Mouse (Mus musculus): Measurements from ENCODE around the gene Sf3b5.

Gene Sf3b5

DNA sequence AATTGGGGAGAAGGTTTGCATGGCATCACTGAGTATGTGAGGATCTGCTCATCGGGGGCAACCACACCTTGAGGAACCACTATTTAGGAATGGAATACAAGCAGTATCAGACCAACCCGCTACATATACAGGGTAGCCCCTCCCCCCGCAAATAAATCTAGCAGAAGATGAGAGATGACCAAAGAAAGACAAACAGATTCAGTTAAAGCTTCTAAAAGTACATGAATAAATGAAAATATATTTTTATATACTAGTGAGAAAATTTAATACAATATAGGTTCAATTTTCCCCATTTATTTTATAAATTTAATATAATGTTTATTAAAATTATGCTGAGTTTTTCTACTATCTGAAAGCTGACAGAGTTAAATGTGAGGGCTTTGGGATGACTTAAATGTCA lies at the start of gene Sf3b5:
Sf3b5 (plus strand) TSS at position 301 of the 400 bp plus-strand sequence.
- in situ Hi-C loops (cut with MboI; ENCODE audit: low pct_unique_long_range_greater_than_20kb in 1 of 2, low sequenced_read_pairs in 2 of 2, unreplicated experiment in 1 of 2) = no loop called here

DNA sequence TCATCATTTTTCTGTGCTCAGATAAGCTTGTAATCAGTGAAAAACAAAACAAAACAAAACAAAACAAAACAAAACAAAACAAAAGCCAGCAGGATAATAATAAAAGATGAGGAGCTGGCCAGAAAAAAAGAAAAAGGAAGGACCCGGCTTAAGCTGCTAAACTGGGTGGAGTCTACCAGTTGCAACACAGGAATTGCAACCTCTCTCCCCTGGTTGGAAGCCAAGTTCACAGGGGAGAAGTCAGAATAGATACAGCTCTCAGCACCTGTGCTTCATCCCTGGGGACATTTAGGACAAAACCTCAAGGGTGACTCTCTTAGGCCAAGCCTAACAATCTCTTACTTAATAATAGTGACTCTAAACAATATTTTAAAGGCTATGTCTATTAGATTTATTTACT lies 49.3 kb upstream of the Sf3b5 start:
- in situ Hi-C loops (cut with MboI; ENCODE audit: low pct_unique_long_range_greater_than_20kb in 1 of 2, low sequenced_read_pairs in 2 of 2, unreplicated experiment in 1 of 2) = no loop called here

GRCm38 (mm10) chr10:12957271-12957670 lies 47.9 kb upstream of the Sf3b5 start:
- in situ Hi-C loops (cut with MboI; ENCODE audit: low pct_unique_long_range_greater_than_20kb in 1 of 2, low sequenced_read_pairs in 2 of 2, unreplicated experiment in 1 of 2) = no loop called here

- in situ Hi-C loops (cut with MboI; ENCODE audit: low pct_unique_long_range_greater_than_20kb in 1 of 2, low sequenced_read_pairs in 2 of 2, unreplicated experiment in 1 of 2) = no loop called here
These were observed 43.6 kb upstream of the Sf3b5 start for GRCm38 (mm10) chr10:12961546-12961945.

- in situ Hi-C loops (cut with MboI; ENCODE audit: low pct_unique_long_range_greater_than_20kb in 1 of 2, low sequenced_read_pairs in 2 of 2, unreplicated experiment in 1 of 2) = no loop called here
These were observed 42.9 kb upstream of the Sf3b5 start for GRCm38 (mm10) chr10:12962238-12962637.

DNA sequence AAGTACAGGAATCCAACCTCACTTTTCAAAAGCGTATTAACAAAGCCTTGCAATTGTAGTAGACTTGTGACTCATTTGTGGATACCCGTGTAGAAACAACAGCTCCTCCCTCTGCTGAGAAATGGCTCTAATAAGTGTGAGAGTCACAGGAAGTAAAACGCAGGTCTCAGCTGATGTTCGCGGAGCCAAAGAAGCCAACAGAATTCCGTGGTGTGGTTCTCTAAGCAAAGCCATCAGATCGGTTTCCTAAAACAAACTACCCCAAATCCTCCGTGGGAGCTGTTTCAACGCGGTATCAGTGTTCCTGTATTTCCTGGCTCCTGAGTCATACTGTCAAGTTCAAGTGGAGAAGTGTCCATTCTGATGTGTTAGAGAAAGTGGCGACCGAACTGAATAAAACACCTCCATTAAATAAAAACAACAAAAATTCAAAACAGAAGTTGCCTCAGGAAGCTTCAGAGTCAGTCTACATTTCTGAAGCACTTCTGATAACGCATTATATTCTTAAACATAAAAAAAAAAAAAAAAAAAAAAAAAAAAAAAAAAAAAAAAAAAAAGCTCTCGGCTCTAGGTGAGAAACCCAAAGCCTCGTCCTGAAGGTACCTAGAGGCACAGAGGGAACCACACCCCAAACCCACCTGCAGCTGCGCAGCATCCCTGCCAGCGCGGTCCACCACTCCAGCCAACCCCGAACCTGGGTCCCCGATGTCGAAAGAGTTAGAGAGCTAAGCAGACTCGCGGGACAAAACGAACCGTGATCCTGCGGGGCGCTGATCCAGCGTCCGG lies 41.6 kb upstream of the Sf3b5 start:
- in situ Hi-C loops (cut with MboI; ENCODE audit: low pct_unique_long_range_greater_than_20kb in 1 of 2, low sequenced_read_pairs in 2 of 2, unreplicated experiment in 1 of 2) = no loop called here

DNA sequence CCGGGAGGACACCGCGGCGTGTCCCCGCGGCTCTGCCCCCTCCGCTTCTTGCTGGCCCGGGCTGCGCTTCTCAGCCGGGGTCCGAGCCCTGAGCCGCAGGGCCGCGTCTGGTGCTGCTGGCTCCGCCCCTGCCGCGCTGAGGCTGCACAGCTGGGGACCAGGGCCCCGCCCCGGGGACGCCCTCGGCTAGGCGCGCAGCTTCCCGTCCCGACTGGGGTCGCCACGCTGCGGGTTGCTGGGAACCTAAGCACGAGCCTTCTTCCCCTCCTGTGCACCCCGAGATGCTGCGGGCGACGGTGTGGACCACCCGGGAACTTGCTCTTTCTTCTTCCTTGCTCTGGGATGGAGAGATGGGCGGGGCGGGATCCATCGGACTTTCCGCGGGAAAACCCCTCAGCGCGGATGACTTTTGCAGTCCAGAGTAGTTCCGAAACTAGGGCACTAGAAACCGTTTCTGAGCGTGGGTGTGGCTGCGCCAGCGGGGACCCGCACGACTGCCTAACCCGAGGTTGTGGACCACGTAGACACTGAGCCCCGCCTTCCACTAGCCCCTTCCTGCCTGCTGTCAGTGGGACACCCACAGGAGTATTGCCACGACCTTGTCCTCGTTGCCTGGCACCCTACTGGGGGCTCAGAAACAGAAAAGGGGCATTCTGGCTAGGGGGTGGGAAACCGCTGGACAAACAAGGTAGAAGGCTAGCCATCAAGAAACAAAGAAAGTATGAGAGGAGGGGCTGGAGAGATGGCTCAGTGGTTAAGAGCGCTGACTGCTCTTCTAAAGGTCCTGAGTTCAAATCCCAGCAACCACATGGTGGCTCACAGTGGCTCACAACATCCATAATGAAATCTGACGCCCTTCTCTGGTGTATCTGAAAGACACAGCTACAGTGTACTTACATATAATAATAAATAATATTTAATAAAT lies 40.7 kb upstream of the Sf3b5 start, which contains the start of gene Stx11:
Stx11 (minus strand) TSS at position 148 of the 925 bp plus-strand sequence.
- in situ Hi-C loops (cut with MboI; ENCODE audit: low pct_unique_long_range_greater_than_20kb in 1 of 2, low sequenced_read_pairs in 2 of 2, unreplicated experiment in 1 of 2) = no loop called here

DNA sequence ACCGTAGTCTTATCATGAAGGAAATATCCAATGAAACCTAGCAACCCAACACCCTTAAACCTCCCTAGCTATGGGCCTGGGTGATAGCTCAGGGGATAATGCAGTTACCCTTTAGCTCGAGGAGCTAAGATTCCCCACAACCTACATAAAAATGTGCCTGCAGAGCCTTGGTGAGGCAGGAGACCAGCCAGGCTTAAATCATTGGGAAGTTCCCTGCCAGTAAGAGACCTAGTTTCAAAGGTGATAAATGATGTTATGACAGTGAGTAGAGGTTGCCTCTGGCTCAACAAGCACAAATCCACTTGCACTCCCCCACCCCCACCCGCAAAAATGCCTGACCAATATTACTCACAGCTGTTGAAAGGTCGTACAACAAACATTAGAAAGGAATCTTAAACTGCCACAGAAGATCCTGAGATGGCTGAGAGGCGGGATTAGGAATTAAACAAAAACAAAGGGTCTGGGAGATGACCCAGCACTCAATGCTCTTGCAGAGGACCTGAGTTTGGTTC lies 39.4 kb upstream of the Sf3b5 start:
- in situ Hi-C loops (cut with MboI; ENCODE audit: low pct_unique_long_range_greater_than_20kb in 1 of 2, low sequenced_read_pairs in 2 of 2, unreplicated experiment in 1 of 2) = no loop called here

DNA sequence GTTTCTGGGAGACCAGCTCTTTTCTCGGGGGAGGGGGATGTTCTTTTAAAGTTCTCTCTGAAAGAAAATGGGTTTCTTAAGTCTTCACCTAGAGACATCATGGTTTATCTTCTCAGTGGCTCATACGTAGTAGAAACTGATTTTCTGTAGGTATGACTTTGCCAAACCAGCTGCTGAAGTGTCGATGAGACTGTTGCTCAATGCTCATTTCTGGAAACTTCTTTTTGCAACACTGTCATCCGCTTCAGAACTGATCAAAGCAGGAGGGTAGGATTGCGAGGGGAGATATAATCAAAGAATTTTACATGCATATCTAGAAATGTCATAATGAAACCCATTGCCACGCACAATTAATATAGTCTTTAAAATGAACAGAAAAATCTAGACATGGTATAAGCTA lies 30.6 kb upstream of the Sf3b5 start:
- in situ Hi-C loops (cut with MboI; ENCODE audit: low pct_unique_long_range_greater_than_20kb in 1 of 2, low sequenced_read_pairs in 2 of 2, unreplicated experiment in 1 of 2) = no loop called here

DNA sequence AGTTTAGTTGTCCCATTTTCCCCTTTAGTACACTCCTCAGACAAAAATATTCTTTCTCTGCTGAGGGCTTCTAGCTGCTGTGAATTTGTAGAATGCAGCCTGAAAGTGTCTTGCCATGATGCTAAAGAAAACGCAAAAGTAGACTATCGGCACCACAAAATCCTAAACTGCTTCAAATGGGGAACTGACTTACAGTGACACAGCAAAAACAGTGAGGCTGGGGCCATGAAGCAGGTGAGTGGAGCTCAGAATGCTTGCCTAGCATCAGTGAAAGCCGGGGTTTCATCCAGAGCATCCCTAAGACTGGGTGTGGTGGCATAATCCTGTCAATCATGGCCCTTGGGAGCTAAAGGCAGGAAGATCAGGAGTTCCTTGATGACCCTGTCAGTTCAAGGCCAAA lies 29.7 kb upstream of the Sf3b5 start:
- in situ Hi-C loops (cut with MboI; ENCODE audit: low pct_unique_long_range_greater_than_20kb in 1 of 2, low sequenced_read_pairs in 2 of 2, unreplicated experiment in 1 of 2) = loop anchor here (25.0 kb wide), 2 partner anchors 288 to 713 kb away; no protein-coding TSS in a partner anchor

- in situ Hi-C loops (cut with MboI; ENCODE audit: low pct_unique_long_range_greater_than_20kb in 1 of 2, low sequenced_read_pairs in 2 of 2, unreplicated experiment in 1 of 2) = loop anchor here (25.0 kb wide), 2 partner anchors 289 to 714 kb away; no protein-coding TSS in a partner anchor
These were observed 29.2 kb upstream of the Sf3b5 start for GRCm38 (mm10) chr10:12975957-12976356.

- in situ Hi-C loops (cut with MboI; ENCODE audit: low pct_unique_long_range_greater_than_20kb in 1 of 2, low sequenced_read_pairs in 2 of 2, unreplicated experiment in 1 of 2) = loop anchor here (25.0 kb wide), 2 partner anchors 289 to 714 kb away; no protein-coding TSS in a partner anchor
These were observed 28.6 kb upstream of the Sf3b5 start for GRCm38 (mm10) chr10:12976552-12976951.

DNA sequence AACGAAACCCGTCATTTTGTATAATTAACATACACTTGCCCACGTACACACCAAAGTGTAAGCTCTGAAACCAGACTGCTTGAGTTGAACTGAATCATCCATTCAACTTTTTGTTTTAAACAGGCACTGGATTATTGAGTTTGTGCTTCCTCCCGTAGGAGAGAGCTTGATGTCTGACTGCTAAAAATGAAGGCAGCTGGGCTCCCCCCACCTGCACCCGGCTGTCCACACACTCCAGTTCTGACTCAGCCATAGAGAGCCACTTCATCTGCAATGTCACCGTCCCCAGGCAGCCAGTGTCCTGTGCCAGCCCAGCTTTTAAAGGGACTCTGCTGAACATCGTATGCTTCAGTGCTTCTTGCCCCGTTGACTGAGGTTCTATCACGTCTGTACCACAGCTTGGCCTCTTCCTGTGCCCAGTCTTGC lies 27.3 kb upstream of the Sf3b5 start:
- in situ Hi-C loops (cut with MboI; ENCODE audit: low pct_unique_long_range_greater_than_20kb in 1 of 2, low sequenced_read_pairs in 2 of 2, unreplicated experiment in 1 of 2) = loop anchor here (25.0 kb wide), 2 partner anchors 290 to 715 kb away; no protein-coding TSS in a partner anchor

- in situ Hi-C loops (cut with MboI; ENCODE audit: low pct_unique_long_range_greater_than_20kb in 1 of 2, low sequenced_read_pairs in 2 of 2, unreplicated experiment in 1 of 2) = loop anchor here (25.0 kb wide), 2 partner anchors 294 to 719 kb away; no protein-coding TSS in a partner anchor
These were observed 24.1 kb upstream of the Sf3b5 start for GRCm38 (mm10) chr10:12981071-12981470.

GRCm38 (mm10) chr10:12983516-12983915 lies 21.6 kb upstream of the Sf3b5 start:
- in situ Hi-C loops (cut with MboI; ENCODE audit: low pct_unique_long_range_greater_than_20kb in 1 of 2, low sequenced_read_pairs in 2 of 2, unreplicated experiment in 1 of 2) = loop anchor here (25.0 kb wide), 2 partner anchors 296 to 721 kb away; no protein-coding TSS in a partner anchor

GRCm38 (mm10) chr10:12985028-12985427 lies 20.1 kb upstream of the Sf3b5 start:
- in situ Hi-C loops (cut with MboI; ENCODE audit: low pct_unique_long_range_greater_than_20kb in 1 of 2, low sequenced_read_pairs in 2 of 2, unreplicated experiment in 1 of 2) = loop anchor here (25.0 kb wide), 2 partner anchors 298 to 723 kb away; no protein-coding TSS in a partner anchor

DNA sequence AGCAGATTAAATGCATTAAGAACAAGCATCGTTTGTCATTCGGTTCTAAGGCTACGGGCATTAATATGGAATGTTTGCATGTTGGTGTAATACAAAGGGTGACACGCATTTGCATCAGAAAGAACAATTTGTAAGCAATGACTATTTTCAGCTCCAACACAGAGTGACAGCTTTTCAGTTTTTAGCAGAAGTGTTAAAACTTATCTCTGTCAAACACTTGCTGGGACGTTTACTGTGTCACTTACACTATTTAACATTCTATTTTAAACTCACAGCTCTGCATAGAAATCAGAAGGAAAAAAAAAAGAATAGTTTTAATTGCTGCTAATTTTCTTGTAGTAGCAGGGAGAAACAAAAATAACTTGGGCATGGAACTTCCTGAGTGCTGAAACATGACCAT lies 18.7 kb upstream of the Sf3b5 start:
- in situ Hi-C loops (cut with MboI; ENCODE audit: low pct_unique_long_range_greater_than_20kb in 1 of 2, low sequenced_read_pairs in 2 of 2, unreplicated experiment in 1 of 2) = loop anchor here (25.0 kb wide), 2 partner anchors 299 to 724 kb away; no protein-coding TSS in a partner anchor

DNA sequence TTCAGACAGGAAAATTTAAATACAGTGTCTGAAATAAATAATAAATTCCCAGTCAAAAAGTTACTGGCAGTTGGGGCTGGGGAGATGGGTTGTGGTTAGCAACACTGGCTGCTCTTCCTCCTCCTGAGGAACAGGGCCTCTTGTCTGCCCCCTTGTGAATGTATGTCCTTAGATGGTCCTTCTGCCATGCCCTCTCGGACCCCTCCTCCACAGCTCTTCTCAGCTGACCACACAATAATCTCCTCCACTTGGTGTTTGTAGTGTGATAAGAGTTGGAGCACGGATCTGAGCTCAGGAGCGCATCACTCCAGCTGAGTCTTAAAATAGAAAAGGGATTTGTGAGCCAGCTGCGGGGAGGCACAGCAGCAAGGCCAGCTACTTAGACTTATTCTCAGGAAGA lies 18.2 kb upstream of the Sf3b5 start:
- in situ Hi-C loops (cut with MboI; ENCODE audit: low pct_unique_long_range_greater_than_20kb in 1 of 2, low sequenced_read_pairs in 2 of 2, unreplicated experiment in 1 of 2) = loop anchor here (25.0 kb wide), 2 partner anchors 300 to 725 kb away; no protein-coding TSS in a partner anchor
